ENCODE assay signal across 28 mouse cellular contexts in the genomic region with DNA sequence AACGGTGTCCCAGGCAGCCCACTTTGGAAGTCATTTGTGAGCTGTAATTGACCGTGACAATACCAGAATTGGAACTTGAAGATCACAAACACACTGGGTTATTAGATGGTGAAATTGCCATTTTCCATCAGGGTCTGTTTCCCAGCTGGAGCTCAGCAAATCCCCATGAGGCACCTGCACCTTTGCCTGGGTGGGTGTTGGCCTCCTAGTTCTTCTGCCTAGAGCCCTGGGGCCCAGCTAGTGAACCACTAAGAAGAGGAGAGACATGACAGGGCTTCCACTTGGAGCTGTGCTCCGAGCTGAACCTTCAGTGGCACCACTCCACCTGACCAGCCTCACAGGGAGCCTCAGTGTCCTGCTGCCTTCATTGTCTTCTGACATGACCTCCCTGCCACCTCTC.
"Had no signal": no experiment of that assay in that cellular context is flagged by ENCODE, and none has a peak within 500 bp of the region (broad histone marks: within the 10 kb centered on the region; RNA-seq: fewer than 3 reads in every experiment).

No protein-coding gene starts in this region.

- H3K27me3 ChIP-seq: heart, embryonic 12.5 days; heart, embryonic 13.5 days; heart, embryonic 15.5 days; hindbrain, embryonic 12.5 days; hindbrain, embryonic 13.5 days; hindbrain, embryonic 15.5 days; intestine, embryonic 15.5 days; kidney, embryonic 15.5 days had no signal

- H3K4me1 ChIP-seq: heart, embryonic 12.5 days; heart, embryonic 13.5 days; heart, embryonic 15.5 days; hindbrain, embryonic 10.5 days; hindbrain, embryonic 12.5 days; hindbrain, embryonic 15.5 days; intestine, embryonic 15.5 days; kidney, embryonic 15.5 days had no signal

- H3K27ac ChIP-seq: heart, embryonic 13.5 days; heart, embryonic 15.5 days; hindbrain, embryonic 10.5 days; hindbrain, embryonic 12.5 days; hindbrain, embryonic 13.5 days; hindbrain, embryonic 14.5 days; hindbrain, embryonic 15.5 days; hindbrain, postnatal 0 days; intestine, embryonic 15.5 days; kidney, embryonic 15.5 days; kidney, postnatal 0 days; layer of hippocampus, adult 2 months; left cerebral cortex, adult 2 months had no signal

- DNase-seq: heart, postnatal 10 days; heart, postnatal 36 days; kidney, adult 11 months; kidney, adult 18-20 months; kidney, adult 2 months; kidney, adult 8-10 months; kidney, adult 9 months; kidney, postnatal 10 days; kidney, postnatal 14 days; kidney, postnatal 36 days; kidney, postnatal 4 days; layer of hippocampus, adult 9-11 months; layer of hippocampus, postnatal 36 days had no signal

- H3K4me2 ChIP-seq: heart, embryonic 11.5 days; heart, embryonic 12.5 days; heart, embryonic 13.5 days; heart, embryonic 15.5 days; hindbrain, embryonic 12.5 days; hindbrain, embryonic 13.5 days; hindbrain, embryonic 14.5 days; hindbrain, embryonic 15.5 days; intestine, embryonic 15.5 days; kidney, embryonic 15.5 days had no signal

- H3K4me3 ChIP-seq: heart, embryonic 12.5 days; heart, embryonic 13.5 days; heart, embryonic 15.5 days; hindbrain, embryonic 10.5 days; hindbrain, embryonic 12.5 days; hindbrain, embryonic 13.5 days; hindbrain, embryonic 15.5 days; intestine, embryonic 15.5 days; kidney, embryonic 15.5 days; layer of hippocampus, adult 2 months; left cerebral cortex, adult 2 months had no signal

- H3K36me3 ChIP-seq: heart, embryonic 12.5 days; heart, embryonic 13.5 days; heart, embryonic 15.5 days; hindbrain, embryonic 10.5 days; hindbrain, embryonic 12.5 days; hindbrain, embryonic 13.5 days; hindbrain, embryonic 15.5 days; intestine, embryonic 15.5 days; kidney, embryonic 15.5 days had no signal

- H3K9me3 ChIP-seq: heart, embryonic 12.5 days; heart, embryonic 13.5 days; heart, embryonic 15.5 days; hindbrain, embryonic 10.5 days; hindbrain, embryonic 12.5 days; hindbrain, embryonic 13.5 days; hindbrain, embryonic 15.5 days; intestine, embryonic 15.5 days; kidney, embryonic 15.5 days had no signal
